Mouse (Mus musculus) skeletal muscle tissue, adult 2 months (tissue): ENCODE data around the gene Fbxo4.
A peak's percentile ranks its signal among the peaks of the same experiment; 100 is the strongest.

Experiments
- DNase-seq: peaks from one replicate; pipeline ENCODE4 v3.0.0-alpha.2; 2012; ENCODE audit warnings: low read depth, low spot score

Gene Fbxo4

GRCm38 (mm10) chr15:3979871-3980270, 498 bp upstream of the Fbxo4 start:
- DNase-seq, result no peak

GRCm38 (mm10) chr15:3978279-3978678, 1.1 kb downstream of the Fbxo4 start:
- DNase-seq, result no peak

DNA sequence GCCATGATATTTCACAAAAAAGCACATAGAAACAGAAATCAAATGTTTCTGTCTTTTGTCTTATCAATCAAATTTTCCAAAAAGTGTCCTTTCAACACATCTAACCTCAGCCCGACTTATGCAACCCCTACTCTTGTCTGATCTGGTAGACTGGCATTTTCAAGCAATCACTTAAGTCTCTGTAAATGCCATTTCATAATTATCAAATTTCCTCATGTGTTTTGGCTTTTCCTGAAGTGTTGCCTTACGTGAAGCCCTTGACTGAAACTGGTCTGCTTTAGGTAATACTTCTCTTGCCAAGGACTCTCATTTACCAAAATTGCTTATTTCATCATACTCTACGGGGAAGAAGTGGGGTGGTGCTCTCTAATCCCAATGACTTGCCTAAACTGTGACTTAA, 6.1 kb downstream of the Fbxo4 start:
- no peak for DNase-seq

GRCm38 (mm10) chr15:3970193-3970592, 9.2 kb downstream of the Fbxo4 start:
- DNase-seq, result no peak

DNA sequence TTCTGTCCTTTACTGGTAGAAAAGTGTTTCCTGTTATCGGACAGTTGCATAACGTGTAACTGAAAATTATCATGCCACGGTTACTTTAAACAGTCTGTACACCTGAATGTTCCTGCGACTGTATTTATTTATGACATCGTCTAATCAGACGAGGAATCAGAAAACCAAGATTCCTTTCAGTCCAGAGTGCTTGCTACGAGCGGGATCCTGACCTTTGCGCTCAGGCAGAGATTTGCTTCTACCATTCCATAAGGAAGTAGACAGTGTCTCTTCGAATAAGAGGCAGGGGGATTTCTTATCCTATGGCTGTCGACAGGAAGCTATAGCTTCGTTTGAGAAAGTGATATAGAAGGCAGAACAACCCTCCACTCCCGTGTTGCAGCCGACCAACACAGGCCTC, 9.6 kb downstream of the Fbxo4 start:
- DNase-seq, result no peak

DNA sequence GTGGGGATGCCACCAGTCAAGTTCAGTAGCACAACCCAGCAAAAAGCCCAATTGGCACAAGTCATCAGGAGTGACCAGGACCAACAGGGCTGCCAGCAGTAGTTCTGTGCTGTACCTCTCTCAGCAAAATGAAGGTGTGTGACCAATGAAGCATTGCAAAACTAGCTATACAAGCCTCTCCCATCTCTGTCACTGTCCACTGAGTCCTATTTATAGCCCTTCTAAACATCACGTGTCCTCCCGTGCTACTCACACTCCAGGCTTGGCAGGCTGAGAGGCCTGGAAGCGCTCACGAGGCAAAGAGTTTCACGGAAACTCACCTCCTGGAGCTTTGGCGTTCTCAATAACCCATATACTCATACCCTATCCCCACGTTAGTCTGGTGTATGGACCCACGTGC, 17.1 kb downstream of the Fbxo4 start:
- DNase-seq, result peak; percentile 38

DNA sequence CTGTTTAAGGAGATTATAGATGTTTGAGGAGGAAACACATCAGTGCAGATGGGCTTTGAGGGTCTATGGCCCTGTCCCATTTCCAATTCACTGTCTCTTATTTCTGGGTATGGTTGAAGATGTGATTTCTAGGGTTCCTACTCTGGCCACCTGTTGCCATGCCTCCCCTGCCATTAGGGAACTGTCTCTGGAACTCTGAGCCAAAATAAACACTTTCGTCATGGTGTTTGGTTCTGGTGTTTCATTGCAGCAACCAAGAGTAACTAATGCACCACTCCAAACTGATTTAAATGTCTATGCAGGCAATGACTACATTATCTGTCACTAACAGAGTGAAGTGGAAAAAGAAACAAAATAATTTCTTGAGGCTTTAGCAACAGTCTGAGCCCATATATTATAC, 19.3 kb downstream of the Fbxo4 start:
- DNase-seq, result no peak

DNA sequence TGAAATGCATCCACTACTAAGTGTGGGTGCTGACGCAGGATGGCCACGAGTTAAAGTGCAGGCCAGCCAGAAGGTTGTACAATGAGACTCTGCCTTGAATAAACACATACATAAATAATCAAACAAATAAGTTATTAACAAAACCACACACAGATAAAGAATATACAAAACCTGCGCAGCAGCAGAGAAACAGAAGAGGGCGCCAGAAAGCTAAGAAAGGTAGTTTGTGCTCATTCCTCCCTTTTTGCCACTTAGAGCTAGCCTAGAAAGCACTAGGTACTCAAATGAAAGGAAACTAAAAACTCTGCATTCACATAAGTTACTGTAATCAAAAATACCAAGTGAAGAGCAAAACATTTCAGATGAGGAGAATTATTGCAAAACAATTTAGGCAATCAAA, 21.4 kb downstream of the Fbxo4 start:
- no peak for DNase-seq

DNA sequence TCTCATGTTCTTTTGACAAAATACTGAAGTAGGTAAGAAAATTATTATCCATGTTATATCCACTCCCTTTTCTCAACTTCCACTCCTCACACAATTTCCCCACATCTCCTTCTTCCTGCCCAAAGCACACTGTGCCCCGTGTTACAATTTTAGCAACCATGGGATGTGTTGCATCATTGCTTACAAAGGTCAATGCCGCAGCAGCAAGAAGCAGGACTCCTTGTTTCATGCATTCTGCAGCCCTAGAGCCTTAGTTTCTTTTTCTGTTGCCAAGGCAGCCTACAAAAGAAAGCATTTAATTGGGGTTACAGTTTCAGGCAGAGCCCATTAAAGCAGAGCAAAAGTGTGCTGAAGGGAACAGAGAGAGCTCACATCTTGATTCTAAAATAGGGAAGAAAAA, 24.4 kb downstream of the Fbxo4 start:
- DNase-seq, result no peak

- DNase-seq, result no peak
Measured at GRCm38 (mm10) chr15:3938132-3938531, 41.2 kb downstream of the Fbxo4 start.

GRCm38 (mm10) chr15:3936056-3936455, 43.3 kb downstream of the Fbxo4 start:
- no peak for DNase-seq

DNA sequence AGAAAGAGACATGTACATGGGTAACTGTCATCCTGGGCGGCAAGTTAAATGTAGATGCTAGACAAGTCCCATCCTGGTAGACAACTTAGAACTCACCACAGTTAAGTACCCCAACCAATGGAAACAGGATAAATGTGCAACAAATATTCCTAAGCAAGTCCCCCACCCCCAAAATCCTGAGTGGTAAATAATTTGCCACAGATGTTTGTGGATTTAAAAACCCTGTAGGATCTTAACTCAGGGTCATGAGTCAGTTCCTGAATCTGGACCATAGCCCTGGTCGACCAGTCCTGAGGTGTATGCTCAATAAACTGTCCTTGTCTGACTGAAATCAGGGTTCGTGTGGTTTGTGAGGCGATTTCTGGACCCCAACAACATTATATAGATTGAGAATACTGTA, 45.9 kb downstream of the Fbxo4 start:
- DNase-seq, result no peak

DNA sequence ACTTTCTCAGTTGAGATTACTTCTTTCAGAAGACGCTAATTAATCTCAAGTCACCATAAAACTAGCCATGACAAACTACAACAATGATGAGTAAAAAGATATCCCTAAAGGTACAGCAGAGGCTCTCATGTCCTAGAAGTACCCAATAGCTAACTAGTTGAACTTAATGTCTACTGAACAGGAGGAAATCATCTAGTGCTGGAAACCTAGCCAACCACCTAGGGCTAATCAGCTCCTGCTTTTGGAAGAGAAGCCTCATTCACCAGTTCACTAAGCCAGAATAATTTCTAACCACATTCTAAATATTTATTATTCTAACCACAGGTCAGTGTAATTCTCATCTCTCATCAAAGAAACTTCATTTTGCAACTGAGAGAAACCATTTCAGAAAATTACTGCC, 47.4 kb downstream of the Fbxo4 start:
- no peak for DNase-seq
